Mouse (Mus musculus) cerebellum, postnatal 14 days (tissue): ENCODE measurements around the gene Abcb9.
A peak's percentile ranks its signal among the peaks of the same experiment; 100 is the strongest.
"Not testable (repeated sequence)": the region's sequence is repeated elsewhere in the genome, so short reads cannot be mapped to it uniquely, and the experiment has no call there.

Source experiments
- DNase-seq, 2 experiments: peaks; one replicate each; pipeline ENCODE4 v3.0.0; 2021; ENCODE audit warnings: mixed read lengths in 2 of 2

Abcb9 gene

GRCm38 (mm10) chr5:124056956-124057355 lies 38.6 kb downstream of the Abcb9 start:
- no peak for DNase-seq

DNA sequence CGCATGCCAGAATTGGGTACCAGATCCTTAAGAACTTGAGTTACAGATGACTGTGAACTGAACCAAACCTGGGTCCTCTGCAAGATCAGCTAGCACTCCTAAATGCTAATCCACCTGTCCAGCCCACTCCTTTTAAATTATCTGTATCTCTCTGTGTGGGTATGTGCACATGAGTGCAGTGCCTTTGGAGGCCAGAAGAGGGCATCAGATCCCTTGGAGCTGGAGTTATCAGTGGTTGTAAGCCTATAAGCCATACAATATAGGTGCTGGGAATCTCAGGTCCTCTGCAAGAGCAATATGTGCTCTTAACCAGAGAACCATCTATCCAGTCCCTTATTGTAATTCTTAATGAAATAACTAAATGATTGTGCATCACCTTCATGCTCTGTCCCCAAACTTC lies 39.4 kb downstream of the Abcb9 start:
- DNase-seq, result no peak

DNA sequence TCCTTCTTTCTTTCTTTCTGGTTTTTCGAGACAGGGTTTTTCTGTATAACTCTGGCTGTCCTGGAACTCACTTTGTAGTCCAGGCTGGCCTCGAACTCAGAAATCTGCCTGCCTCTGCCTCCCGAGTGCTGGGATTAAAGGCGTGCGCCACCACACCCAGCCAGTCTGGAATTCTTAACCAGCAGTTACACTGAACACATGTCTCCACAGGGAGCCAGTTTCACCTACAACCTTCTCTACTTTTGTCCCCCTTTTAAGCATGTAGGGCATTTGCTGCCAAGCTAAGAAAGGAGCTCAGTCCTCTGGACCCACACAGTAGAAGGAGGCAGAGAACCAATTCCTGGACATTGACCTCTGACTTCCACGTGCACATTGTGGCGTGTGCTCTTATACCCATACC lies 43.0 kb downstream of the Abcb9 start:
- DNase-seq, result not testable (repeated sequence)

DNA sequence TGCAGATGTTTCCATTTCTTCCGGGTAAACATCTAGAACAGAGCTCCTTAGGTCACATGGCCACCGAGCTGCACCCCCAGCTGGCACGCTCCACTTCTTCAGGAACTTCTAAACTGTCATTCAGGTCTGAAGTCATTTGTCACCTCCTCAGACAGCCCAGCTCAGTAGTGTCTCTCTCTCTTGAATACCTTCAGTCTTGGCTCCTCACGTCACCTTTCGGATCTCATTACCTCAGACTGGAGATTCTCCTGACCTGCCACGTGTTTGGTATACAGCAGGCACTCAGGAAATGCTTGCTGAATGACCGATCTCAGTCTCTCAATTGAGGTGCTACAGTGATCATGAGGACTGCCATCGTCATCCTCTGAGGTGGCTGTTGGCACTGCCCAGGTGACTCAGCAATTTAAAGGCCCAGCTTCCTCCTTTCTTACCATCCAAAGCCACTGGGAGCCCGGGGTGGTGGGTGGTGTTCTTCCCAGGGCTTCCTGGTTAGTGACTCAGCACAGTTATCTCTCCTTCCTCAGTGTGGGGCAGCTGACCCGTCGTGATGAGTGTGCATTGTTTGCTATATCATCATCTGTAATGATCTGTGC lies 43.6 kb downstream of the Abcb9 start:
- DNase-seq, result no peak

GRCm38 (mm10) chr5:124050095-124051050 lies 45.2 kb downstream of the Abcb9 start:
- DNase-seq, result no peak

- no peak for DNase-seq
Observed at GRCm38 (mm10) chr5:124049249-124050045, 46.2 kb downstream of the Abcb9 start.

DNA sequence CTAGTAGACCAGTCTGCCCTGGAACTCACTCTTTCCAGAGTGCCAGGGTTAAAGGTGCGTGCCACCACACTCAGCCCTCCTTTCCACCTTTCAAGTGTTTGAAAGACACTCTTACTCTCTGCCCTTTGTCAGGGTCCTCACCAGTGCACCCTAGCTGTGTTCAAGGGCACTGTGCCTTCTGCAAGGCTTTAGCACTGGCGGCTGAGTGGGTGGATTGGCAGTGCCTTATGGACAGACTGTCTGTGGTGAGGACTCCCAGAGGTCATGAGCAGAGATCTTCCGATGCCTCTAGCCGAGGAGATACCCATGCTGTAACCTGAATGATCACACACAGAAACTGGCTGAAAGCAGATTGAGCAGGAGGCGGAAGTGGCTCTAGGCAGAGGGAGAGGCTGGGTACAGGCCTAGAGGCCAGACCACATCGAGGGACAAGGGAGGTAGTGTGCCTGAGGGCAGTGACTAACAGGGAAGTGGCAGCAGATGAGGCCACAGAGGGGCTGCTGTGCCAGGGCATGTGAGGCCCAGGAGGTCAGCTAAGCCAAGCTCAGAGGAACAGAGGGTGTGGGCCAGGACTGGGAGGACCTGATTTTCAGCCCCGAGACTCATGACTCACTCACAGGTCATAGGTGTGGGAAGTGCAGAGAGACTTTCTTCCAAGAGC lies 48.7 kb downstream of the Abcb9 start:
- DNase-seq, result peak; percentile 47 to 50

DNA sequence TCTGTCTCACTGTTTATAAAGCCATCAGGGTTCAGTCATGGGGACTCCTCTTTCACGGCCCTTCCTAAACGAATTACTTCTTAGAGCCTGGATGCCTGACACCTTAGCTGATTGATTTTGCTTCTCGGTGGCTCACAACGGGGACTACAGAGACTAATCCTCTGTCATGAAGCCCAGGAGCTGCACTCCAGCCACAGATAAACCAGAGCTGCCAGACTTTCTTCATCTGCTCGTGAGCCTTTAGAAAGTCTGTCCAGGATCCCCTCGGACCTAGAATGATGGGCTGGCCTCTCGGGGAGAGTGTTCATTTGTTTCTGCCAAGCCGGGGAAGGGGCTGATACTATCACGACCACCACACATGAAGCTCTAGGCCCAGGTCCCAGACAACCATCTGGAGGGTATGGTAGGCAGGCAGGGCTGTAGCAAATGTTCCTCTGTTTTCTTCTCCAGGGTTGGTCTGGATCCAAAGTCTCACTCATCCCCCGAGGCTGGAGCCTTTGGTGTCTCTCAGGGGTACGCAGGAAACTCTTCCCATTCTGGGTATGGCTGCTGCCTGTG lies 50.1 kb downstream of the Abcb9 start:
- DNase-seq, result peak; percentile 68 to 79

GRCm38 (mm10) chr5:124043999-124044398 lies 51.6 kb downstream of the Abcb9 start:
- DNase-seq, result no peak

- peak; percentile 79 to 88 for DNase-seq
Observed at GRCm38 (mm10) chr5:124043212-124043978, 52.2 kb downstream of the Abcb9 start.

GRCm38 (mm10) chr5:124041097-124041496 lies 54.5 kb downstream of the Abcb9 start:
- DNase-seq, result no peak

DNA sequence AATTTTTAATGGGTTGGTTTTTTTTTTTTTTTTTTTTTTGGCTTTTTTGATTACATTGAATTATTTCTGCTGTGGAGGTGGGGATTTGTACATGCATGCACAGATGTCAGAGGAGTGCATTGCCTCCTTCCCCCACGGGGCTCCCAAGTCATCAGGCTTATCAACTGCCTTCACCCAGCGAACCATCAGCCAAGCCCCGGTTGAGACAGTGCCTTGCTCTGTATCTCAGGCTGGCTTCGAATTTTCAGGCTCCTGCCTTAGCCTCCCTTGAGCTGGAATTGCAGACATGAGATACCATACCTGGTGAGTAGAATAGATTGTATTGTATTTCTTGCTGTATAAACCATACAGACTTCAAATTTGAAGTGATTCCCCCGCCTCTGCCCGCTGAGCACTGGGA lies 56.0 kb downstream of the Abcb9 start:
- DNase-seq, result no peak

DNA sequence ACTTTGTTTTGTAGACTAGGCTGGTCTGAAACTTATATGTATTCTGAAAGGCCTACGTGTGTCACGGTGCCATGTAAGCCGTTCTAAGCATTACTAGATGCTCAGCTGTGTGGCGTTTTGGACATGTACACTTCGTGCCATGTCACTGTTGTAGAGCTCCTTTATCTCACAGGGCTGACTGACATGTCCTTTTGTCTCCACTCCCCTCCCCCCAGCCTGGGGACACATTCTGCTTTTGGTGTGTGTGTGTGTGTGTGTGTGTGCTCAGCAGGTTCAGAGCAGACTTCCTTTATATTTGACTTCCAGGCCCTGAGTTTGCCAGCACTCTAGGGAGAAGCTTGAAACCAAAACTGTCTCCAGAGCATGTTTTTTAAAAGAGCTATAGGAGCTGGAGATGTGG lies 58.8 kb downstream of the Abcb9 start:
- no peak for DNase-seq

- no peak for DNase-seq
Observed at GRCm38 (mm10) chr5:124036341-124036740, 59.3 kb downstream of the Abcb9 start.

GRCm38 (mm10) chr5:124035806-124036205 lies 59.8 kb downstream of the Abcb9 start:
- DNase-seq, result no peak

DNA sequence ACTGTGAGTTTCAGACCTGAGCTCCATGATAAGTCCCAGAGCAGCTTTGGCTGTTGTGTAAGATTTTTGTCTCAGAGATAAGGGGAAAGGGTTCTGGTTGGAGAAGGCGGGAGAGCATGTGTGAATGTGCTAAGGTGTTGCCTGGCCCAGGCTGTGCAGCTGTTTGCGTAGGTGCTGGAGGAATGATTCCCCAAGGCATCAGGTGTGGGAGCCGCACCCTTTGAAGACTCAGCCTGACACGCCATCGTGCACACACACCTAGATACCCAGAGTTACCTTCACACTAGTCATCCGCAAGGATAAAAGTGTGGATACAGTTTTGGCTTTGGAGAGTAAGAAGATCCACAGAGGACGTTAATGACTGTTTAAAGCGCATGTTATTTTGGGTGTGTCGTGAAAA lies 60.2 kb downstream of the Abcb9 start:
- DNase-seq, result no peak

DNA sequence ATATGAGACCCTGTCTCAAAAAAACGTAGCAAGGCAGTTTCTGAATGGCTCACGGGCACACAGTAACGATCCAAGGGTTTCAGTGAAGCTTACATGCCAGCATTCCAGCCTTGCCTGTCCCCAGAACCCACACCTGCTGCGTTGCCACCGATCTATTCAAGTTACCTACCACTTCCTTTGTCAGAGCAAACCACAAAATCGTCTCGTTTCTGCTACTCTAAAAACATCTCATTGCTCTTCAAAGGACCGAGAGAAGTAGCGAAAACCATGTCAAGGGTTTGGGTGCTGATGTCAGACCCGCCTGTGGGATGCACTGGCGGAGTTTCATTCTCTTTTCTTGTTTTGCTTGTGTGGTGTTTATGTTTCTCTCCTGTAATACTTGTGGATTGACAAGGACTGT lies 61.1 kb downstream of the Abcb9 start:
- no peak for DNase-seq

GRCm38 (mm10) chr5:124032001-124032508 lies 63.5 kb downstream of the Abcb9 start, which contains the start of gene Vps37b:
Gene Vps37b (minus strand): TSS chr5:124032270.
- peak; percentile 97 to 98 for DNase-seq

DNA sequence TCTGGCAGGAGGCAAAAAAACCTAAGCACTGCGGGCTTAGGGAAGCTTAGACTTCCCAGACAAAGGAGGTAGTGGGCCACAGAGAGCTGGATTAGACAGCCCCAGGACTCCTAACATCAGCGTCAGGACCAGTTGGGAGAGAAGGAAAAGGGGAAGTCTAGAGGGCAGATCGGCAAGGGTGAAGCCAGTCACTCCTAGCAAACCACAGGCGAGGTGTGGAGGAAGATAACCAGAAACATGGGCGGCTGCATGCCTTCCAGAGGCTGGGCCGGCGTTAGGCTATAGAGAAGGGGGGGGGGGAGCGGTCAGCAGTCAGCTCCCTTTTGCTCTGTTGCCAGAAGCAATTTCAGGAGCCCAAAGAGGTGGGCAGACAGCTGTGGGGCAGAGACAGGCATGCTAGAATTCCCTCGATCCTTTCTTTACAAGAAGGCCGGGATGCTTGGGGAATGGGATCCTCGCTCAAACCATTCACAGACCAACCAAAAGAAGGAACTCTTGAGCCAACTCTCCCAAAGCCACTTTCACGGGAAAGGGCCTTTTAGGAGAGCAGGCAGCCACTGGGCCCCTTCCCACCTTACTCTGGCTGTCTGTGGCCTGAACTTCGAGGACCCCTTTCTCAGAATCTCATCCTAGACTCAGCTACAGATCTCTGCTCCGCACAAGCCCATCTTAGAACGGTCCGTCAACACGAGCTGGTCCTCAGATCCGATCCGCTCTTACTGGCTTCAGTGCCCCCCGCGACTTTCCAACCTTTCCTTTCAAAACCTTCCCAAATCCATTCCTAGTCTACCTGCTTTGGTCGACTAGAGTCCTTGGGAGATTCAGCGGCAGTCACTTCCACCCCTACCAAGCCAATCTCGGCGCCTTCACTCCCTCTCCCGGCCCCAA lies 64.3 kb downstream of the Abcb9 start:
- DNase-seq, result peak in 1 of 2 experiments; percentile 57

DNA sequence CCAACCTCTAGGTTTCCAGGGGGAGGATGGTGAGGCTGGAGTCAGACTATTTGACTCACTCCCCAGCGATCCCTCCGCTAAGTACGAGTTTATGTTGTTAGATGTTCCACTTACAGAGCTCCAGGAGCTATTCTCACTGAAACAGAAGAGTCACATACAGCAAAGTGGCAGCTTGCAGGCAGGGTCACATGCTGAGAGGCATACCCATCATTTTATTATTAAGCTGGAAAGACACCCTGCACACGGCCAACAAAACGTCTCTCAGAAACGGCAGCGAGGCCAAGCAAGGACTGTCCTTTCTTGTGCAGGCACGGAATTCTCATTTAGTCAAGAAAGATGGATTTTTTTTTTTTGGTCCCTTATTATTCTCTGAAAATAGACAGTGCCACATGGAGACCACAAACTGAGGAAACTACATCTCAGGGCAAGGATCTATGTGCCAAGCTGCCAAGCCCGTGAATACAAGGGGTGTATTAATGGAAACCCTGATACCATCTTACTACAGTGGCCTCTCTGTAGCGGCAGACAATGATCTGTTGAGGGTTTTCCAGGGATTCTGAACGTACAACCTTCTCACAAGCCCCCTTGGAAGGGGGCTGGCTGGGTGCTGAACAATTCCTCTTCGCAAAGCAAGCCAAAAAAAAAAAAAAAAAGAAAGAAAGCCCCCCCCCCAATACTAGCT lies 65.1 kb downstream of the Abcb9 start:
- peak; percentile 58 to 62 for DNase-seq
